Mouse (Mus musculus): Measurements from ENCODE around the gene Gm49405. TPM values are rescaled to one million over a fixed set of nuclear protein-coding genes. Genes with fewer than 3 reads are reported as not detected.

Gm49405 gene
- polyA plus RNA-seq, 1 experiment = 4.8 TPM

DNA sequence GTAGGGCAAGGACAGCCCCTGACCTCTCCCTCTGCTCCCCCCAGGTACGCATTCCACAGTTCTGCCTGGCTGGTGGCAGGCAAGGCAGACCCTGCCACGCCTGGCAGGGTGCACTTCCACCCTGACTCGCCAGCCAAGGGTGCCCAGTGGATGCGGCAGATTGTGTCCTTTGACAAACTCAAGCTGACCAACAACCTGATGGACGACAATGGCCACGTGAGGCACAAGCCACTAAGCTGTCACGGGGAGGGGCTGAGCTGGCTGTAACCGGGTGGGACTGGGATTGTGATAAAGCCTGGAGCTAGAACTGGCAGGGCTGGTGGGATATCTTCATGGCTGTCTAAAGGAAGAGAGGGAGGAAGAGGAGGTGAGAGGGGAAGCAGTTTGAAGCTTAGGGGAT lies 3.2 kb upstream of the Gm49405 start:
- TF ChIP-seq POLR2A (IDR thresholded peaks at IDR 0.05; ENCODE audit: borderline replicate concordance, insufficient read depth, low read length) (no peak), CTCF (IDR thresholded peaks at IDR 0.05; ENCODE audit: borderline replicate concordance, insufficient read depth, low read depth, low read length) (no peak)
- no peak overlapping the region for H3K4me3 ChIP-seq (replicated peaks; ENCODE audit: insufficient read depth, low read depth, low read length)
- H3K4me1 ChIP-seq (ENCODE audit: control insufficient read depth, insufficient read depth, low read length) = peaks cover 9% of the 10 kb centered on the region; the same call in 1 of the 2 replicates
- 41% methylated on average over 8 of the region's 8 CpGs for WGBS
- H3K27ac ChIP-seq (ENCODE audit: insufficient read depth, low read length) = no peak overlapping the region
- no peaks in the 10 kb centered on the region for H3K27me3 ChIP-seq (ENCODE audit: control insufficient read depth, insufficient read depth, low read length)
- DNase-seq = no peak

DNA sequence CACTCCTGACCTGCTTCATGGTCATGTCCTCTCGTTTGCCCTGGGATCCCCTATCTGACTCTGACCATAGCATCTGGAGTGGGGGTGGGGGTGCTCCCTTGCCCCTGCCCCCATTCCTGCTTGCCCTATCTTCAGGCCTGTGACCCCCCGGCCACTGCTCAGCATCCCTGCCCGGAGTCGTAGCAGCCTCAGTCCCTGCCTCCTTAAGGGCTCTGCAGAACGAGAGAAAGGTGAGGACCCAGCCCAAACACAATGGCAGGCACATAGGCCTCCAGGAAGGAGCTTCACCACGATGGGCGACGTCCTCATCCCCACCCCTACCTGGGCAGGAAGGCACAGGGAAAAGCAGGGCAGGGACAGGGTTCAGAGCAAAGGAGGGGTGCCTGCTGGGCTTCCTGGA lies 2.1 kb upstream of the Gm49405 start:
- WGBS = 80% methylated on average over 8 of the region's 8 CpGs
- TF ChIP-seq CTCF (IDR thresholded peaks at IDR 0.05; ENCODE audit: borderline replicate concordance, insufficient read depth, low read depth, low read length) = no peak
- TF ChIP-seq POLR2A (IDR thresholded peaks at IDR 0.05; ENCODE audit: borderline replicate concordance, insufficient read depth, low read length) = no peak
- no peak overlapping the region for H3K4me3 ChIP-seq (replicated peaks; ENCODE audit: insufficient read depth, low read depth, low read length)
- H3K27ac ChIP-seq (ENCODE audit: insufficient read depth, low read length) = no peak overlapping the region
- peaks cover 9% of the 10 kb centered on the region; the same call in 1 of the 2 replicates for H3K4me1 ChIP-seq (ENCODE audit: control insufficient read depth, insufficient read depth, low read length)
- DNase-seq = no peak
- H3K27me3 ChIP-seq (ENCODE audit: control insufficient read depth, insufficient read depth, low read length) = no peaks in the 10 kb centered on the region

DNA sequence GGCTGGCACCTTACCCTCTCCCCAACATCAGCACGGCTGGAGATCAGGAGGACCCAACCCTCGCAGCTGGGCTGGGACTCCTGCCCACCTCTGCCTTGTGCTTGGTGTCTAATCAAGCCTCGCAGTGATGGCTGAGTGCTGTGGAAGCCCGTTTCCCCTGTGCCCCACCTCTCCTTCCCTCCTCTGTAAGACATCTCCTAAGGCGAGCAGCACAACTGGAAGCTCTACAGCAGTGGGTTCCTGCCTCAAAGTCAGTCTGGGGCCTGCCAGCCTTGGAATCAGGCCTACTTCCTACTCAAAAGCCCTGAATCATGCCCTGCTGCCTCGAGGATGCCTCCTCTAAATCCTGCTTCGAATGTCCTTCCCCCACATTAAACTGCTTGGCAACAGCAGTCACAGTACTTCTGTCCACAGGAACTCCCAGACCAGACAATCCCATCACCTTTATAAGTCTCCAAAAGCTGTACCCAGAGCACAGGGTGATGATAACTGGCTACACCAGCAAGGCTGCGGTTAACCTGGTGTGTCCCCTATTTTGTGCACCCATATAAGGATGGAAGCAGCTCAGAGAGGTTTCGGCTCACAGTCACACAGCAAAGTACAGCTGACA lies 1.2 kb upstream of the Gm49405 start:
- TF ChIP-seq POLR2A (IDR thresholded peaks at IDR 0.05; ENCODE audit: borderline replicate concordance, insufficient read depth, low read length) (no peak), CTCF (IDR thresholded peaks at IDR 0.05; ENCODE audit: borderline replicate concordance, insufficient read depth, low read depth, low read length) (no peak)
- Histone ChIP-seq H3K27me3 (ENCODE audit: control insufficient read depth, insufficient read depth, low read length) (no peaks in the 10 kb centered on the region), H3K27ac (ENCODE audit: insufficient read depth, low read length) (no peak overlapping the region), H3K4me1 (ENCODE audit: control insufficient read depth, insufficient read depth, low read length) (peaks cover 9% of the 10 kb centered on the region; the same call in 1 of the 2 replicates), H3K4me3 (replicated peaks; ENCODE audit: insufficient read depth, low read depth, low read length) (no peak overlapping the region)
- 71% methylated on average over 9 of the region's 9 CpGs for WGBS
- DNase-seq = no peak

DNA sequence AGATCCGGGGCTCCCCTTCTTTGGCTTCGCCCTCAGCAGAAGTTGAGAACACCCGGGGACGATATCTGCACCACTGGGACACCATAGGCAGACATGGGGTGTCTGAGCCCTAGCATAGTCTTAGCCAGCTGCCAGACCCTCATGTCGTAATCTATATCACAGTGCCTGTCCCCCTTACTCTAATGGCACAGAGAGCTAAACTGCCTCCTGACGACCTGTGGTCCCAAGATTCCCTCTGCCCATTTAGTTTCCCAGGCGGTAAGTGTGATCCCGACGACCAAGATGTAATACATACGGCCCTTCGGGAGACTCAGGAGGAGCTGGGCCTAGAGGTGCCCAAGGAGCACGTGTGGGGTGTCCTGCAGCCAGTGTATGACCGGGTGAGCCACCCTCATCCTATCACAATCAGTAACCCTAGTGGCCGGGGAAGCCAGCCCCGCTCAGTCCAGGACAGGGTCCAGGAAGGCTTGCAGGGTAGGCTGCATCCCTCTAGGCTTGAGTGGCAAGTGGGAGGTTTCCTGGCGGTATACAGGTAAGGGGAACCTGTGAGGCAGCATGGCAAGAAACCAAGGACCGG lies 611 bp downstream of the Gm49405 start:
- H3K4me3 ChIP-seq (replicated peaks; ENCODE audit: insufficient read depth, low read depth, low read length) = peak overlapping the region; percentile 52
- 15% methylated on average over 17 of the region's 17 CpGs for WGBS
- no peak for TF ChIP-seq CTCF (IDR thresholded peaks at IDR 0.05; ENCODE audit: borderline replicate concordance, insufficient read depth, low read depth, low read length)
- no peak for TF ChIP-seq POLR2A (IDR thresholded peaks at IDR 0.05; ENCODE audit: borderline replicate concordance, insufficient read depth, low read length)
- H3K27me3 ChIP-seq (ENCODE audit: control insufficient read depth, insufficient read depth, low read length) = no peaks in the 10 kb centered on the region
- H3K27ac ChIP-seq (ENCODE audit: insufficient read depth, low read length) = peak overlapping the region; percentile 71
- peaks cover 9% of the 10 kb centered on the region; the same call in 1 of the 2 replicates for H3K4me1 ChIP-seq (ENCODE audit: control insufficient read depth, insufficient read depth, low read length)
- DNase-seq = no peak

DNA sequence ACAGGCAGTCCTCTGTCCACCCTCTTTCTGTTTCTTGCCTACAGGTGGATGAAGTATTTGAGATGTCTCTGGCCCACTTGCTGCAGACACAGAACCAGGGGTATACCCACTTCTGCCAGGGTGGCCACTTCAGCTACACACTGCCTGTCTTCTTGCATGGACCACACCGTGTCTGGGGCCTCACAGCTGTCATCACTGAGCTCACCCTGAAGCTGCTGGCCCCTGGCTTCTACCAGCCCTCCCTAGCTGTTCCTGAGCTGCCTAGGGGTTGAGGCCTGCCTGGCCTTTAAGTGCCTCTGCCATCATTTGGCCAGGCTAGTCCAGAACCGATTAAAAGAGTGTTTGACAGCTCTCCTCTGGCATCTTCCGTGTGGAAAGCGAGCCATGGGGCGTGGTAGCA lies 1.3 kb downstream of the Gm49405 start:
- Histone ChIP-seq H3K4me1 (ENCODE audit: control insufficient read depth, insufficient read depth, low read length) (peaks cover 9% of the 10 kb centered on the region; the same call in 1 of the 2 replicates), H3K27me3 (ENCODE audit: control insufficient read depth, insufficient read depth, low read length) (no peaks in the 10 kb centered on the region), H3K4me3 (replicated peaks; ENCODE audit: insufficient read depth, low read depth, low read length) (no peak overlapping the region), H3K27ac (ENCODE audit: insufficient read depth, low read length) (no peak overlapping the region)
- no peak for TF ChIP-seq POLR2A (IDR thresholded peaks at IDR 0.05; ENCODE audit: borderline replicate concordance, insufficient read depth, low read length)
- TF ChIP-seq CTCF (IDR thresholded peaks at IDR 0.05; ENCODE audit: borderline replicate concordance, insufficient read depth, low read depth, low read length) = no peak
- no peak for DNase-seq
- WGBS = 84% methylated on average over 5 of the region's 5 CpGs

DNA sequence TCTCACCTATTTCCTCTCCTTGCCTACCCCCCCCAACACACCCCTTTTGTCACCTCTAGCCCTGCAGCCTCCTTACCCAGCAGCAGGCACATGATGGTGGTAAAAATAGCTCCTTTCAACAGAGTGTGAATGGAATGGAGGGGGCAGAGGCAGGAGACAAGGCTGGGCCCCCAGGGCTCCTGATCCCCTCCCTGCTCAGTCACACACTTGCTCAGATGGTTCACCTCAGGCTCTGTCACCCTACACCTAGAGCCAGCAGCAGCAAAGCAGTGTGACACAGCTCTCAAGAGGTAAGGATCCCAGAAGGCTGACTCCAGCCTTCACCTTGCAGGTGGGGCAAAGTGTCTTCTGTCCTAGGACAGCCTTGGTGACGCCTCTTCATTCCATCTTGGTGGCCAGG lies 2.7 kb downstream of the Gm49405 start, which contains the start of gene Doc2g:
TSS of gene Doc2g (plus strand) at position 202 of the 400 bp plus-strand sequence.
- 100% methylated on average over 1 of the region's 1 CpGs for WGBS
- Histone ChIP-seq H3K27ac (ENCODE audit: insufficient read depth, low read length) (no peak within 1 kb of the TSS), H3K4me3 (replicated peaks; ENCODE audit: insufficient read depth, low read depth, low read length) (no peak within 1 kb of the TSS), H3K27me3 (ENCODE audit: control insufficient read depth, insufficient read depth, low read length) (no peaks in the 10 kb centered on the region), H3K4me1 (ENCODE audit: control insufficient read depth, insufficient read depth, low read length) (peaks cover 9% of the 10 kb centered on the region; the same call in 1 of the 2 replicates)
- DNase-seq = no peak
- TF ChIP-seq CTCF (IDR thresholded peaks at IDR 0.05; ENCODE audit: borderline replicate concordance, insufficient read depth, low read depth, low read length) = no peak
- TF ChIP-seq POLR2A (IDR thresholded peaks at IDR 0.05; ENCODE audit: borderline replicate concordance, insufficient read depth, low read length) = no peak

DNA sequence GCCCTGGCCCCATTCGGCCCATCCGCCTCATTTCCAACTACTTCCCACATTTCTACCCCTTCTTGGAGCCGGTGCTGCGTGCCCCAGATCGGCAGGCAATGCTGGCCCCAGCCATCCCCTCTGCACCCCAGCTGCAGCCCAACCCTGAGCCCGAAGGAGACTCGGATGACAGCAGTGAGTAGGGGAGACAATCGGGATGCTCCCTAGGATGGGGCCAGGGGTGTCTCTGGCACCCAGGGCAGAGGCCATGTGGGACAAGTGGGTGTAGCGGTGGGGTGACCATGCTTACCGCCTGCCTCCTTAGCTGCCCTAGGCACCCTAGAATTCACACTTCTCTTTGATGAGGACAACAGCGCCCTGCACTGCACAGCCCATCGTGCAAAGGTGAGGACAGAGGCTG lies 3.2 kb downstream of the Gm49405 start:
- Histone ChIP-seq H3K27ac (ENCODE audit: insufficient read depth, low read length) (no peak overlapping the region), H3K27me3 (ENCODE audit: control insufficient read depth, insufficient read depth, low read length) (no peaks in the 10 kb centered on the region), H3K4me3 (replicated peaks; ENCODE audit: insufficient read depth, low read depth, low read length) (no peak overlapping the region), H3K4me1 (ENCODE audit: control insufficient read depth, insufficient read depth, low read length) (peaks cover 9% of the 10 kb centered on the region; the same call in 1 of the 2 replicates)
- no peak for DNase-seq
- 79% methylated on average over 12 of the region's 12 CpGs for WGBS
- TF ChIP-seq POLR2A (IDR thresholded peaks at IDR 0.05; ENCODE audit: borderline replicate concordance, insufficient read depth, low read length) = no peak
- TF ChIP-seq CTCF (IDR thresholded peaks at IDR 0.05; ENCODE audit: borderline replicate concordance, insufficient read depth, low read depth, low read length) = no peak

DNA sequence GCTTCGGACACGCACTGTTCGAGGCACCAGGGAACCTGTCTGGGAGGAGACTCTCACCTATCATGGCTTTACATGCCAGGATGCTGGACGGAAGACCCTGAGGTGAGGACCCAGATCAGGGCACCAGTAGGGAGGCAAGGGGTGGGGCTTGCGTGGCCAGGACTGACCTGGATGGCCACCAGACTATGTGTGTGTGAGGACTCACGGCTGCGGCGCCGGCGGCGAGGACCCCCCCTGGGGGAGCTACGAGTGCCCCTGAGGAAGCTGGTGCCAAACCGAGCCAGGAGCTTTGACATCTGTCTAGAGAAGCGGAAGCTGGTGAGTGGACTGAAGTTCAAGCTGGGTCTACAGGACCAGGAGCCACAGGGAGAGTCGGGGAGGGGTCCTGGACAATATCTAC lies 3.9 kb downstream of the Gm49405 start:
- H3K4me3 ChIP-seq (replicated peaks; ENCODE audit: insufficient read depth, low read depth, low read length) = no peak overlapping the region
- no peaks in the 10 kb centered on the region for H3K27me3 ChIP-seq (ENCODE audit: control insufficient read depth, insufficient read depth, low read length)
- no peak for DNase-seq
- H3K27ac ChIP-seq (ENCODE audit: insufficient read depth, low read length) = no peak overlapping the region
- WGBS = 75% methylated on average over 15 of the region's 15 CpGs
- peaks cover 9% of the 10 kb centered on the region; the same call in 1 of the 2 replicates for H3K4me1 ChIP-seq (ENCODE audit: control insufficient read depth, insufficient read depth, low read length)
- no peak for TF ChIP-seq CTCF (IDR thresholded peaks at IDR 0.05; ENCODE audit: borderline replicate concordance, insufficient read depth, low read depth, low read length)
- no peak for TF ChIP-seq POLR2A (IDR thresholded peaks at IDR 0.05; ENCODE audit: borderline replicate concordance, insufficient read depth, low read length)
